Mouse (Mus musculus): ENCODE results near the gene Ggnbp2.
A peak's percentile ranks its signal among the peaks of the same experiment; 100 is the strongest.
"Not testable (repeated sequence)": the region's sequence is repeated elsewhere in the genome, so short reads cannot be mapped to it uniquely, and the experiment has no call there.

Ggnbp2 gene

DNA sequence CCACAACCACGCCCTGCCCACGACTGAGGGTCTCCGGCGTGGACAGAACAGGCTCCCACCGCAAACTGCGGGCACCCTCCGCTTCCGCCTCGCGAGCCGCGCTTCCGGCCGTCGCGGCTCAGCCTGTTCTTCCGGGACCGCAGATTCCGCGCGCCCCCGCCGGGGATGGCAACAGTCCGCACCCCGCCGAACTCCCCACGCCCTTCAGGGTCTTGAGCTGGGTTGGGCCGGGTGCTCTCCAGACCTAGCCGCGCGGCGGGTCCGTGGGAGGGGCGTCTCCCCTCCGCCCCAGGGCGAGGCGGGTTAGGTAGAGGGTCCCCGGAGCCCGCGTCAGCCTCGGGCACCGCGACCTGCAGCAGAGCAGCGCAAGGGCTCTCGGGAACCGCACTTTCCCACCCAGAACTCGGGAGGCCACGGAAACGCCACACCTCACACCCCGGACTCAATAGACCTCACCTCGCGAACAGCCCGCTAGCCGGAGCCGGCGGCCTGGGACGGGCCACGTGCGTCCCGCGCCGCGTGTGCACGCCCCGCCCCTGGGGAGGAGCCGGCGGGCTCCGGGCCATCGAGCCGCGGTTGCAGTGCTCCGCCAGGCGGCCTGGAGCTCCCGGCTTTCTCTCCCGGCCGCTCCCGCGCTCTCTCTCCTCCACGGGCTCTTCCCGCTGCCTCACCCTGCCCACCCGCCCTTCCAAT lies 9.3 kb upstream of the Ggnbp2 start, which contains the start of the genes Myo19 and Pigw:
Myo19 (plus strand) TSS at position 377 of the 693 bp plus-strand sequence.
Pigw (minus strand) TSS at position 514 of the 693 bp plus-strand sequence.
- peak; percentile 82 for DNase-seq (ENCODE audit: low read depth, low spot score)

DNA sequence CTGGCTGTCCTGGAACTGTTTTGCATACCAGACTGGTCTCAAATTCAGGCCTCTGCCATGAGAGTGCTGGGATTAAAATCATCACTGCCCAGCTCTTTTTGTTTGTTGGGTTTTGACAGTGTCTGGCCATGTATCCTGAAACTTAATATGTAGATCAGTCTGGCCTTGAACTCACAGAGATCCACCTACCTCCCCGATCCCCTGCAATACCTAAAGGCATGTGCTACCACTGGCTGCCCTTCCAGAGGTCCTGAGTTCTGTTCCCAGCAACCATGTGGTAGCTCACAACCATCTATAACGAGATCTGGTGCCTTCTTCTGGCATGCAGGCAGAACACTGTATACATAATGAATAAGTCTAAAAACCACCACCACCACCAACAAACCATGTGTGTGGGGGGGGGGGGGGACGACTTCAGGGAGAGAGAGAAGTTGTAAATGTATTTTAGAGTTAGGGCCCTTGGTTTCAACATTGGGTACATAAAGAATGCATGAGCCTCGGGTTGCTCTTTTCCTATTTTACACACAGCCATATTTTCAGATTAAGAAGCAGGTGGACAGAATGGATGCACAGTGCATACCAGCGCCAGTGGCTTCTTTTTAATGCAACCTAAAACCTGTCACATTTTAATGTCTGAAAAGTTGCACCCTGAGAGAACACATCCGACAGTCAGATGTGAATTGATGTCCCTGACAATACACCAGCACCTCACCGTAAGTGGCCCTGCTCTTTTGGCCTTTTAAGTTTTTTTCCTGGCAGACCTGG lies 8.6 kb upstream of the Ggnbp2 start:
- no peak for DNase-seq (ENCODE audit: low read depth, low spot score)

DNA sequence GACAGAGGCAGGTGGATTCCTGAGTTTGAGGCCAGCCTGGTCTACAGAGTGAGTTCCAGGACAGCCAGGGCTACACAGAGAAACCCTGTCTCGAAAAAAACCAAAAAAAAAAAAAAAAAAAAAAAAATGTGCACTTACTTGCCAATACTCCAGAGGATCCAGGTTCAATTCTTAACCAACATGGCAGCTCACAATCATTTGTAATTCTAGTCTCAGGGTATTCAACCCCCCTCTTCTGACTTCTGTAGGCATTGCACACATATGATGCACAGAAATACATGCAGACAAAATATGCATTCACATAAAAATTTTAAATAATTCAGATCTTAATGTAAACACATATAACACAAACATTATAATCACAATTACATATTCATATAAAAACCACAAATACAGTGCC lies 5.4 kb upstream of the Ggnbp2 start:
- not testable (repeated sequence) for DNase-seq (ENCODE audit: low read depth, low spot score)

DNA sequence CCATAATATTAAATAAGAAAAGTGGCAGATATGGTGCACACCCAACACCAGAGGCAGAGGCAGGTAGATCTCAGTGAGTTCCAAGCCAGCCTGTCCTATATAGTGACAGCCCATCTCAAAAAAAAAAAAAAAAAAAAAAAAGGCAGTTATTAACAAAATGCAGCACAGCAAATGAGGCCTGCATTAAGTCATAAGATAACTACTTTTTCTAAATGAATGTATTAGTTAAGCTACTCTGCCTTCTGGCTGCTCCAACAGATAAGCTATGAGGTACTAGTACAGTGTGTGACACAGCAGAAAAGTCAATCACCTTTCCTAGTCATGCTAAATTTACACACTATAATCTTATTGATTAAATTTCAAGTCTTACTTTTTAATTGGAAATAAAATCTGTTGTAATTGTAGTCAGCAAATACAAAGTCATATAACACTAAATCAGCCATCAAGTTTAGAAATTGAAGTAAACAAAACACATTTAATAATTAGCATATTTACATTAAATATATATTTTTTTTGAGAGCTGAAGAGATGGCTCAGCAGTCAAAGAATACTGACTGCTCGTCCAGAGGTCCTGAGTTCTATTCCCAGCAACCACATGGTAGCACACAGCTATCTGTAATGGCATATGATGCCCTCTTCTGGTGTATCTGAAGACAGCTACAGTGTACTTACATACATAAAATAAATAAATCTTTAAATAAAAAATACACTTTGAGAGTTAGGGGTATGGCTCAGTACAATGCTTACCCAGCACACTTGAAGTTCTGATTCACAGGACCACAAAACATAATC lies 2.6 kb upstream of the Ggnbp2 start:
- no peak for DNase-seq (ENCODE audit: low read depth, low spot score)

DNA sequence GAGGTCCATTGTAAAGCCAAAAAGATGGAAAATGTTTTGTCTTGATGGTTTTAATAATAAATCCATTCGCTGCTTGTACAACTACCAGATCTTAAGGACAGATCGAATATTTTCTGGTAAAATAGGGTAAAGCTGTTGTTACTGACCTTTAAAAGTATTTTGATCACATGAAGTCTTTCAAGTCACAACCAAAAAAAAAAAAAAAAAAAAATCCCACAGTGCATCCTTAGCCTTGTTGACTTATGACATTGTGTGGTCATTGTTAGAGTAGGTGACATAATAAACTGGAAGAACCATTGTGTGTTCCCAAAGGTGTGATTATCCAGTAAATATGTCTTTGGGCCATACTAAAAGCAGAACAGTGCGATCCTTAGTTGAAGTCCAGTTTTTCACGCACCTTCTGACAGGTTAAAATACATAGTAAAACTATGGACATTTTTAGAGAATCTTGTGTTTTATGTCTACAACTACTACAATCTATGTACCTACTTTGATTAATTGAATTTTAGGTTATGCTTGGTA lies 992 bp upstream of the Ggnbp2 start:
- no peak for DNase-seq (ENCODE audit: low read depth, low spot score)

DNA sequence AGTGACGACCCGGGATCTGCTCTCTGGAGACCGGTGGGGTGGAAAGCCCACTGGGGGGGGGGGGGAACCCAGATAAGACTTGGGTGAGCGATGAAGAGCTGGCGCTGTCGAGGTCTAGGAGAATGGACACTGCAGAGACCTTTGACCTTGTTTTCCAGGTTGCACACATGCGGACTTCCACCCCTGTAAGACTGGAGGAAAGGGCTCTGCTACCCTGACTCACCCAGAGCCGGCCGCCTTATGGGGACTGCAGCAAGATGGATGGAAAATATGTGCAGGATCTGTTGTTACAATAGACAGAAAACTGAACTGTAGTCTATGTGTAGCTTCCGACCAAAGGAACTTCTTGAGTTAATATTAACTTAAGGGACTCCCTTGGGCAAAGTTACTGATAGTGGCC lies 429 bp upstream of the Ggnbp2 start:
- DNase-seq (ENCODE audit: low read depth, low spot score) = no peak

DNA sequence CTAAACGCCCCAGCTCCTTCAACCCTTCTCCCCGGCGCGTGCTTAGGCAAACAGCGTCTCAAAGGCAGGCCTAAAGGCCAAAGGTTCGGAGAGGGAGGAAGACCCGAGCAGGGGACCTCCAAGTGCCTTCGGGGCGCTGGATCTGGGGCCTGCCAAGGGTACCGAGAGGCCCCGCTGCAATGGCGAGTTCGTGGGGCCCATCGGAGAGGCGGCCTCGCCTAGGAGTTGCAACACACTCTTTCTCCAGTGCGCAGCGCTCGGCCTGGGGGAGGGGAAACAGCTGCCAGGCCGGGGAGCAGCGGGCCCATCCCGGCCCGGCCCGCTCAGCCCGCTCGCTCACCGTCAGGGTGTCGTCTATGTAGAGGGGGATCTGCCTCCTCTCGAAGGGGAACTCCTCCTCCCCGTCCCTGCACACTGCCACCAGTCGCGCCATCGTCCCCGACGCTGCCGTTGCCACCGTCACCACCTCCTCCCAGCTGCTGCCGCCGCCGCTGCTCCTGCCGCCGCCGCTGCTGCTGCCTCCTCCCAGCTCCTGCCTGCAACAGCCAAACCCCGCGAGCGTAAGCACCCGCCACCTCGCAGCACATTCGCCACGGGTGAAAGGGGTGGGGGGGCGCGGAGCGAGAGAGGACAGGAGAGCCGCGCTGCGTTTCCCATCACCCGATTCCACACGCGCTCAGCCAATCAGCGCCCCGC lies 932 bp downstream of the Ggnbp2 start:
- peak; percentile 97 for DNase-seq (ENCODE audit: low read depth, low spot score)

DNA sequence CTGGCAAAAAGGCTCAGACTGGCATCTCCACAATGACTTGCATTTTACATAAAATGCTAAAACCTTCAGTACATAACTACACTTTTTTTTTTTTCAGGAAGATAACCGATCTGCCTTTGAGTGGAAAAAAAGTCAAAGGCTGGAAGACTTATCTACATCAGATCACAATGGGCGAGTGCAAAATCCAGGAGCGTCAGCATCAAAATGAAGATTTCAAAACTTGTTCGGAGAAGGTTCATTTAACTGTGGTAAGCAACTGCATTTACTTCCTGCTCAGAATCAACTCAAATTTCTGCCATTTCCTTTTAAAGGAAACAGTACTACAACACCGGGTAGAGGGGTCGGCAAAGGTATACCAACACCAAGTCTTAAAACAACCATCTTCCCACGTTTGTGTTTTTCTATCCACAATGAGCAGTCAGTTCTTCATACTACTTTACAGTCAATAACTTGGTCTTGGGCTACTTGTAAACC lies 1.8 kb downstream of the Ggnbp2 start:
- no peak for DNase-seq (ENCODE audit: low read depth, low spot score)

DNA sequence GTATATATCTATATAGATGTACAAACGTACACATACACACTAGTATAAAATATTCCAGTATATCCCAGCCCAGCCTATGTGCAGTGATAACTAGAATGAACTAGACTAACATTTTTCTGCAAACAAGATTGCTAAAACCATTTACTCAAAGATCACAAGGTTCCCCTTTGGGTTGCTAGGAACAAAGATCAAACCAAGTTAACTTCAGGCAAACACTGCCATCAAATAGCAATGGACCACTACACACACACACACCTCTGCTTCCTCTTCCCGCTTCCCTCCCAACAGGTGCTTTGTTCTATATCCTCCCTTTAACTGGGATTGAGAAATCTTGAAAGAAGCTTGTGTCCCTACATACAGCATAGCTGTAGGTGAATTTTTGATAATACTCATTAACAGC lies 3.0 kb downstream of the Ggnbp2 start:
- no peak for DNase-seq (ENCODE audit: low read depth, low spot score)

DNA sequence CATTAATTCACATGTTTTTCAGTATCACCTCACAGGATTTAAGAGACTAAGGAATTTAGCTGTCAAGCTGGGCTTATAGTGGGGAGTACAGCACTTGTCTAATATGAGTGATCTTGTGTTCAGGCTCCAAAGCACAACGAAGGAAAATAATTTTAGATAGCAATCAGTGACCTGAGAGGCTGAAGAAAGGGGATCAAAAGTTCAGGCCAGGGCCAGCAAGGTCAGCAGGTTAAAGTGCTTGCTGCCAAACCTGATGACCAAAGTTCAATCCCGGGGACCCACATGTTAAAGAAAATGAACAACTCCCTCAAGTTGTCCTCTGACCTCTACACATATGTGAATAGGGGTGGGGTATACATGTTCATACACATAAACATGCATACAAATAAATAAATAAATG lies 5.3 kb downstream of the Ggnbp2 start:
- DNase-seq (ENCODE audit: low read depth, low spot score) = no peak

DNA sequence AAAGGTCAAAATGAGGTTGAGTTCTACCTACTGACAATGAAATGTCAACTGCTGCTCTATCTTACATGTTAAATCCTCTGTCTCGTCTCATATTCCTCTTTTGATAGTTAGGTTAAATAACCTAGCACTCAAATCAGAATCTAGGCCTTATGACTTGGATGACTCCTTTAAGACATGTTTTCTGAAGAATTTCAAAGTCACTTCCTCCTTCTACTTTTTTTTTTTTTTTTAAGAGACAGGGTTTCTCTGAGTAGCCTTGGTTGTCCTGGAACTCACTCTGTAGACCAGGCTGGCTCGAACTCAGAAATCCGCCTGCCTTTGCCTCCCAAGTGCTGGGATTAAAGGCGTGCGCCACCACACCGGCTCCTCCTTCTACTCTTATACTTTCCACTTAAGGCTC lies 15.3 kb downstream of the Ggnbp2 start:
- no peak for DNase-seq (ENCODE audit: low read depth, low spot score)

DNA sequence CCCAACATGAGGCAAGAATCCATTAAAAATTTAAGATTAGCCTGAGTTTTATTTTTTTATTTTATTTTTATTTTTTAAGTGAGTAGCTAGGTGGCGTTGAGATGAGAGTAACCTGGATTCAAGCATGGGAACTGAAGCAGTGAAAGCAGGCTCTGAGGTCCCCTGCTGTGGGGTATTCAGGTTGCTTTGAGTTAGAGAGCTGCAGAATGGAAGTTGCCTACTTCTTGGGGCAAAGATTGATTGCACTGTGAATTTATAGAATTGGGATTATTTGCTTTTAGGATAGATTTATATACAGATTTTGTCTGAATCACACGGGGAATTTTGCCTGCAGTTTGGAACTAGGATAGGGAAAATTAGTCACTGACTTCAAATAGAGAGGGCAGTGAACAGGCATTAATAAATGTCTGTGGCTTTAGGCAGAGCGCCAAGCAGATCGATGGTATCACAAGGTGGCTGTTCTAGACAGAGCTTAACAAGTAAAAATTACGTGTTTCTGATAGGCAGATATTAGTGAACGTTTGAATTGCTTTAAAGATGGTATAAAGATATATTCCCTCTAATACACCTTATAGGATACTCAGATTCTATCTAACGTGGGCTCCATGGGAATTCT lies 23.0 kb downstream of the Ggnbp2 start:
- DNase-seq (ENCODE audit: low read depth, low spot score) = no peak

DNA sequence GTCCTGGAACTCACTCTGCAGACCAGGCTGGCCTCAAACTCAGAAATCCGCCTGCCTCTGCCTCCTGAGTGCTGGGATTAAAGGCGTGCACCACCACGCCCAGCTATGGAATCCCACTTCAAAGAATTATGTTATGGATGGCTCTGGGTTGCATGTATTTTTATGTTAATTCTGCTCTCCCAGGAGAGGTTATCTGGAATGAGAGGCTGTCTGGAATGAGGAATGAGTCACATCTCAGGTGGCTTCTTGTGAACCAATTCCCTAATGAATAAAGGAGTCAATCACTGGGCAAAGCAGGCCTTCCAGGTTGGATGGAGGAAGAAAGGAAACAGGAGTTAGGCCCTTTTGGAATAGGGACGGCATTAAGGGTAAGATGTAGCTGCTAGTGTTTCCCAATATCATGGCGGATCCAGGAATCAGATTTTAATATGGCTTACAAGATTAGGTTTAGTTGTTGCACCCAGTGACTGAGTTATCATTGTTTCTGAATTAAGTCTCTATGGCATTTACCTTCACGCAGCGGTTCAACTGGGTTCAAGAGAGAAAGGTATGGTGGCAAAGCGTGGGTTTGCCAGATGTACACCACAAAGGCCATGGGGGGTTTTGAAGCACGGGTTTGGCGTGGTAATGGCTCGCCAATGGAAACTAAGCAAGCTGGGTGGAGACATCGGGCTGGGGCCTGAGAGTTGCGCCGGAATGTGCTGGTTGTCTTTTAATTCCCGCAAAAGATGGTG lies 23.7 kb downstream of the Ggnbp2 start:
- DNase-seq (ENCODE audit: low read depth, low spot score) = no peak

DNA sequence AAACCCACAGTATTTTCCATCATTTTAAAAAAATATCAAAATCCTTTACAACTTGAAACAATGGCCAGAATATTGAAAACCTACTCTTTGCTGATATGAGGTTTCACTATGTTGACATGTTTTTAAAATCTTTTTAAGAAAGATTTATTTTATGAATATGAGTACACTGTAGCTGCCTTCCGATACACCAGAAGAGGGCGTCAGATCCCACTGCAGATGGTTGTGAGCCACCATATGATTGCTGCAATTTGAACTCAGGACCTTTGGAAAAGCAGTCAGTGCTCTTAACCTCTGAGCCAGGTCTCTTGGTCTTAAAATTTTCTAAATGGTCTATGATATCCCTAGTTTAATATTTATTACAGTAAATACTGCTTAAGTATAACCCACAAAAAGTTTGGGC lies 31.3 kb downstream of the Ggnbp2 start:
- DNase-seq (ENCODE audit: low read depth, low spot score) = no peak

DNA sequence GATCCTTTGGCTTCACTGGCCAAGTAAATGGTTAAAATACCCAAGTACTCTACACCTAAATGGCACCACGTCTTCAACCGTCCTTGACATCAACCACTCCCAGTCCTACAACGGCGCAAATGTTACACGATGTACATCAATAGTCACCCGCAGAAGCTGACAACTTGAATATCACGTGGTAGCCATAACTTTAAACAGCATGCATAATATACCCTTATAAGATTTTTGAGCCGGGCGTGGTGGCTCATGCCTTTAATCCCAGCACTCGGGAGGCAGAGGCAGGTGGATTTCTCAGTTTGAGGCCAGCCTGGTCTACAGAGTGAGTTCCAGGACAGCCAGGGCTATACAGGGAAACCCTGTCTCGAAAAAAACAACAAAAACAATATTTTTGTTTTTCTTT lies 41.1 kb downstream of the Ggnbp2 start:
- not testable (repeated sequence) for DNase-seq (ENCODE audit: low read depth, low spot score)

DNA sequence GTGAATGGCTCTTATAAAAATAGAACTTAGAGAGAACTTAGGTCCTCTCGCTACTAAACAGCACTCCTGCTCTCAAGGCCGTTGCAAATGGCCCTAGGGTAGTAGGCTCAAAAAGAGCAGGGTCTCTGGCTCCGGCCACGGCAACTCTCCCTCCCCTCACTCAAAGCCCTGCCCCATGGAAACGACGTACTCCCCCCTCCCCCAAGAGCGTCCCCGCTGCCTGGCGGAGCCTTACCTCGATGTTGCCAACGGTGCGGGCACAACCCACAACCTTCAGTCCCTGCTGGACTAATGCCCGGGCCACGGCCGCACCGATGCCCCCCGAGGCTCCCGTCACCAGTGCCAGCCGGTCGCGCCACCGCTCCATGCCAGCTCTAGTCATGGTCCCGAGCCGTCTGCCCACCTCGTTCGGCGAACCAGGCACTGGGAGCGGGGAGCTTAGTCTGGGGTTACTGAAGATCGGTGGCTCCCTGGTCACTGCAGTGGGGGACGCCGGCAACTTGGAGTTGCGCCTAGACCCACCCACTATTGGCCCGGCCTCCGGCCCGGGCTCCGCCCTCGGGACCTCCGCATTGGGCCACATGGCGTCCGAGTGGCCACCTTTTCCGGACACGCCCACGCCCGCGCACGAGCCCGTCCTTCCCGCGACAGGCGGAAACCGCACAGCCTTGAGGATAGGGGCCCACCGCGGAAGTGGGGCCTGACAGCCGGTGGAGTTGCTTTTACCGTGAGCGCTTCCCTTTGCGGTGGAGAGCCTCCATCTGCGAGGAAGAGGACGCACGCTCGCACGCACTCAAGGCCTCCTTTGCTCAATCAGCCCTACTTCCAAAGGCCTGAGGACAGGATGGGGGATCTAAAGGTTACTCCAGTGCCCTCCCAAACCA lies 41.9 kb downstream of the Ggnbp2 start, which contains the start of gene Dhrs11:
Dhrs11 (minus strand) TSS at position 479 of the 884 bp plus-strand sequence.
- DNase-seq (ENCODE audit: low read depth, low spot score) = peak; percentile 89

DNA sequence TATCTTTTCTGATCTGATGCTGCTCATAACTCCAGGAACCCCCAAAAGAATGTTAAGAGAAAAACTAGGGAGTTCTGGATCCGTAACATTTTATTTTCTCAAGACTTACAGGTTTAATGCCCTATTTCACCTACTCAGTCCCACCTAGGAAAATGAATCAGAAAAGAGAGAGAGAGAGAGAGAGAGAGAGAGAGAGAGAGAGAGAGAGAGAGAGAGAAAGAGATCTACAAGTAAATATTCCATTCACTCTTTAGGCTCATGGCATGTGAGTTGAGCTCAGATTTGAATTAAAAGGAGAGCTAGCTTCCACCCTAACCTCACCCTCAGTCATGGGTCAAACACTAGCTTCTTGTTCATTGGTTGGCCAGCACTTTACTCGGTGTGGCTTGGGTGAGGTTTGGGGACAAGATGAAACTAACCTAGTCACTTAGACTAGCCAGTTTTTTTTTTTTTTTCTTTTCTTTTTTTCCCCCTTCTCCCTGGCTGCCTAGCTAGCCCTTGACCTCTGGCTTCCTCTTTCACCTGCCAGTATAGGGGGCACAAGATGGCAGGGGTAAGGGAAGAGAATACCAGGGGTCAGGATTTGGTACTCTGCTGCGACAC lies 42.6 kb downstream of the Ggnbp2 start:
- no peak for DNase-seq (ENCODE audit: low read depth, low spot score)

DNA sequence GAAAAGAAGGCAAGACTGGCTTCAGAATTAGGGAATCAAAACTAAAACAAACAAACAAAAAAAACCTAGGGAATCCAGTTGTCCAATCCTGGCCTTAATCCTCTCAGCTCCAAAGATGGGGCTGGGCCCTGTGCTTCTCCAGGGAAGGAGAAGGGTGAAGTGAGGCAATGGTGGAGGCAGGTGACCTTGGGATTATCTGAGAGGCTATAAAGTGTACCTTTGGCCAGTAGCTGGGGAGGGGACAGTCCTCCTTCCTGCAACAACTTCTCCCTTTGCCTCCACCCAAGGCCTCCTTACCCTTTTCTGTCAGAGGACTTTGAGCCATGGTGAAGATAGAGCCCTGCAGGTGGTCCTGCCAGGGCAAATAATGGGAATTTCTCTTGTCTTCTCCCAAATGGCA lies 43.1 kb downstream of the Ggnbp2 start:
- no peak for DNase-seq (ENCODE audit: low read depth, low spot score)

DNA sequence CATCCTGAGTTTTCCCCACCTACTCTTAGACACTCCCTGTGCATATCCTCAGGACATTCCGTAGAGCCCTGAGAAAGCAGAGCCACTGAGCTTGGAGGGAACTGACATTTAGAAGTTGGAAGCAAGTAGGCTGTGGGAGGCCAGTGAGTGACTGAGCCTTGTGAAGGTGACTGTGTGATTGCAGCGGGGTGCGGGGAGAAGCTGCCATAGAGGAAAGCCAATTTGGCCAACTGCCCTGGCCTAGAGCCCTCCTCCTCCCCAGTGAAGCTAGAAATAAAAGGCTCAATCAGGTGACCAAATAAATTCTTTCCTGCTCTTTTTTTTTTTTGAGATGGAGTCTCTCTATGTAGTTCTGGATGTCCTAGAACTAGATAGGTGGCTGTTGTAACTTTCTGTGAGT lies 44.4 kb downstream of the Ggnbp2 start:
- no peak for DNase-seq (ENCODE audit: low read depth, low spot score)

Data from mesoderm, embryonic 11.5 days (tissue).